Mouse (Mus musculus): Measurements from ENCODE around the gene Immp2l. TPM values are rescaled to one million over a fixed set of nuclear protein-coding genes. Genes with fewer than 3 reads are reported as not detected.

Immp2l gene
- polyA plus RNA-seq (2015; fragmentation: Nextera tagmentation; extraction: Ambion mirVana) = 5.7 and 6.5 TPM in 2 replicates

GRCm38 (mm10) chr12:41023511-41024421 is at the start of gene Immp2l:
Gene Immp2l, plus strand, starts transcription at chr12:41024090.
- H3K27me3 ChIP-seq (replicated peaks; ENCODE audit: control insufficient read depth, insufficient read depth, low read length) = no peaks in the 10 kb centered on the region
- peak within 1 kb of the TSS; percentile 85 for H3K4me3 ChIP-seq (ENCODE audit: low read length)
- peak within 1 kb of the TSS; percentile 89 for H3K9ac ChIP-seq (ENCODE audit: low read depth, low read length)
- H3K4me2 ChIP-seq (ENCODE audit: low read length) = peak within 1 kb of the TSS; percentile 65
- 3% methylated on average over 61 of the region's 68 CpGs for WGBS
- no peaks in the 10 kb centered on the region for H3K9me3 ChIP-seq (ENCODE audit: control insufficient read depth, low read length)
- H3K36me3 ChIP-seq (ENCODE audit: control insufficient read depth, insufficient read depth, low read length) = no peaks in the 10 kb centered on the region
- ATAC-seq = peak; percentile 97
- peaks cover 4% of the 10 kb centered on the region for H3K4me1 ChIP-seq (ENCODE audit: control insufficient read depth, insufficient read depth, low read depth, low read length)
- H3K27ac ChIP-seq (ENCODE audit: low read depth, low read length) = peak within 1 kb of the TSS; percentile 79

- Histone ChIP-seq H3K27ac (ENCODE audit: low read depth, low read length) (no peak overlapping the region), H3K36me3 (ENCODE audit: control insufficient read depth, insufficient read depth, low read length) (no peaks in the 10 kb centered on the region), H3K4me3 (ENCODE audit: low read length) (no peak overlapping the region), H3K4me1 (ENCODE audit: control insufficient read depth, insufficient read depth, low read depth, low read length) (no peaks in the 10 kb centered on the region), H3K4me2 (ENCODE audit: low read length) (no peak overlapping the region), H3K27me3 (replicated peaks; ENCODE audit: control insufficient read depth, insufficient read depth, low read length) (no peaks in the 10 kb centered on the region), H3K9ac (ENCODE audit: low read depth, low read length) (no peak overlapping the region), H3K9me3 (ENCODE audit: control insufficient read depth, low read length) (no peaks in the 10 kb centered on the region)
- 94% methylated on average over 2 of the region's 2 CpGs for WGBS
- ATAC-seq = no peak
Observed at GRCm38 (mm10) chr12:40978719-40979500, 45.0 kb upstream of the Immp2l start.

GRCm38 (mm10) chr12:40979716-40980115 is 44.2 kb upstream of the Immp2l start:
- no peaks in the 10 kb centered on the region for H3K36me3 ChIP-seq (ENCODE audit: control insufficient read depth, insufficient read depth, low read length)
- H3K4me2 ChIP-seq (ENCODE audit: low read length) = no peak overlapping the region
- no peak overlapping the region for H3K4me3 ChIP-seq (ENCODE audit: low read length)
- no peaks in the 10 kb centered on the region for H3K27me3 ChIP-seq (replicated peaks; ENCODE audit: control insufficient read depth, insufficient read depth, low read length)
- no peaks in the 10 kb centered on the region for H3K9me3 ChIP-seq (ENCODE audit: control insufficient read depth, low read length)
- no peak overlapping the region for H3K27ac ChIP-seq (ENCODE audit: low read depth, low read length)
- no peak for ATAC-seq
- H3K4me1 ChIP-seq (ENCODE audit: control insufficient read depth, insufficient read depth, low read depth, low read length) = no peaks in the 10 kb centered on the region
- no peak overlapping the region for H3K9ac ChIP-seq (ENCODE audit: low read depth, low read length)
- WGBS = 62% methylated on average over 4 of the region's 4 CpGs

GRCm38 (mm10) chr12:40980160-40980559 is 43.7 kb upstream of the Immp2l start:
- no peak for ATAC-seq
- no peaks in the 10 kb centered on the region for H3K9me3 ChIP-seq (ENCODE audit: control insufficient read depth, low read length)
- no peak overlapping the region for H3K27ac ChIP-seq (ENCODE audit: low read depth, low read length)
- H3K27me3 ChIP-seq (replicated peaks; ENCODE audit: control insufficient read depth, insufficient read depth, low read length) = no peaks in the 10 kb centered on the region
- no peak overlapping the region for H3K4me3 ChIP-seq (ENCODE audit: low read length)
- no peaks in the 10 kb centered on the region for H3K4me1 ChIP-seq (ENCODE audit: control insufficient read depth, insufficient read depth, low read depth, low read length)
- no peaks in the 10 kb centered on the region for H3K36me3 ChIP-seq (ENCODE audit: control insufficient read depth, insufficient read depth, low read length)
- WGBS = 85% methylated on average over 3 of the region's 3 CpGs
- H3K9ac ChIP-seq (ENCODE audit: low read depth, low read length) = no peak overlapping the region
- H3K4me2 ChIP-seq (ENCODE audit: low read length) = no peak overlapping the region

- Histone ChIP-seq H3K9ac (ENCODE audit: low read depth, low read length) (no peak overlapping the region), H3K4me1 (ENCODE audit: control insufficient read depth, insufficient read depth, low read depth, low read length) (no peaks in the 10 kb centered on the region), H3K27me3 (replicated peaks; ENCODE audit: control insufficient read depth, insufficient read depth, low read length) (no peaks in the 10 kb centered on the region), H3K4me3 (ENCODE audit: low read length) (no peak overlapping the region), H3K9me3 (ENCODE audit: control insufficient read depth, low read length) (no peaks in the 10 kb centered on the region), H3K27ac (ENCODE audit: low read depth, low read length) (no peak overlapping the region), H3K36me3 (ENCODE audit: control insufficient read depth, insufficient read depth, low read length) (no peaks in the 10 kb centered on the region), H3K4me2 (ENCODE audit: low read length) (no peak overlapping the region)
- WGBS = 65% methylated on average over 1 of the region's 1 CpGs
- no peak for ATAC-seq
Observed at GRCm38 (mm10) chr12:40983021-40983420, 40.9 kb upstream of the Immp2l start.

GRCm38 (mm10) chr12:40984735-40985134 is 39.2 kb upstream of the Immp2l start:
- no peak for ATAC-seq
- H3K27ac ChIP-seq (ENCODE audit: low read depth, low read length) = no peak overlapping the region
- 18% methylated on average over 4 of the region's 4 CpGs for WGBS
- no peak overlapping the region for H3K9ac ChIP-seq (ENCODE audit: low read depth, low read length)
- H3K4me1 ChIP-seq (ENCODE audit: control insufficient read depth, insufficient read depth, low read depth, low read length) = no peaks in the 10 kb centered on the region
- H3K4me2 ChIP-seq (ENCODE audit: low read length) = no peak overlapping the region
- H3K27me3 ChIP-seq (replicated peaks; ENCODE audit: control insufficient read depth, insufficient read depth, low read length) = no peaks in the 10 kb centered on the region
- H3K36me3 ChIP-seq (ENCODE audit: control insufficient read depth, insufficient read depth, low read length) = no peaks in the 10 kb centered on the region
- no peak overlapping the region for H3K4me3 ChIP-seq (ENCODE audit: low read length)
- H3K9me3 ChIP-seq (ENCODE audit: control insufficient read depth, low read length) = no peaks in the 10 kb centered on the region

- Histone ChIP-seq H3K27ac (ENCODE audit: low read depth, low read length) (no peak overlapping the region), H3K36me3 (ENCODE audit: control insufficient read depth, insufficient read depth, low read length) (no peaks in the 10 kb centered on the region), H3K9ac (ENCODE audit: low read depth, low read length) (no peak overlapping the region), H3K4me1 (ENCODE audit: control insufficient read depth, insufficient read depth, low read depth, low read length) (no peaks in the 10 kb centered on the region), H3K4me3 (ENCODE audit: low read length) (no peak overlapping the region), H3K4me2 (ENCODE audit: low read length) (no peak overlapping the region), H3K9me3 (ENCODE audit: control insufficient read depth, low read length) (no peaks in the 10 kb centered on the region), H3K27me3 (replicated peaks; ENCODE audit: control insufficient read depth, insufficient read depth, low read length) (no peaks in the 10 kb centered on the region)
- WGBS = 71% methylated on average over 4 of the region's 4 CpGs
- ATAC-seq = no peak
Observed at GRCm38 (mm10) chr12:40985791-40986190, 38.1 kb upstream of the Immp2l start.

- no peak overlapping the region for H3K4me3 ChIP-seq (ENCODE audit: low read length)
- H3K4me1 ChIP-seq (ENCODE audit: control insufficient read depth, insufficient read depth, low read depth, low read length) = no peaks in the 10 kb centered on the region
- H3K27ac ChIP-seq (ENCODE audit: low read depth, low read length) = no peak overlapping the region
- WGBS = 68% methylated on average over 9 of the region's 9 CpGs
- no peaks in the 10 kb centered on the region for H3K36me3 ChIP-seq (ENCODE audit: control insufficient read depth, insufficient read depth, low read length)
- no peak overlapping the region for H3K9ac ChIP-seq (ENCODE audit: low read depth, low read length)
- no peaks in the 10 kb centered on the region for H3K9me3 ChIP-seq (ENCODE audit: control insufficient read depth, low read length)
- no peaks in the 10 kb centered on the region for H3K27me3 ChIP-seq (replicated peaks; ENCODE audit: control insufficient read depth, insufficient read depth, low read length)
- H3K4me2 ChIP-seq (ENCODE audit: low read length) = no peak overlapping the region
- ATAC-seq = no peak
Observed at GRCm38 (mm10) chr12:40988311-40989065, 35.4 kb upstream of the Immp2l start.
